Mouse (Mus musculus): Measurements from ENCODE around the gene Nudcd3. TPM values are rescaled to one million over a fixed set of nuclear protein-coding genes. Genes with fewer than 3 reads are reported as not detected.

Nudcd3 gene
- polyA plus RNA-seq, 1 experiment, result 67.1 TPM

DNA sequence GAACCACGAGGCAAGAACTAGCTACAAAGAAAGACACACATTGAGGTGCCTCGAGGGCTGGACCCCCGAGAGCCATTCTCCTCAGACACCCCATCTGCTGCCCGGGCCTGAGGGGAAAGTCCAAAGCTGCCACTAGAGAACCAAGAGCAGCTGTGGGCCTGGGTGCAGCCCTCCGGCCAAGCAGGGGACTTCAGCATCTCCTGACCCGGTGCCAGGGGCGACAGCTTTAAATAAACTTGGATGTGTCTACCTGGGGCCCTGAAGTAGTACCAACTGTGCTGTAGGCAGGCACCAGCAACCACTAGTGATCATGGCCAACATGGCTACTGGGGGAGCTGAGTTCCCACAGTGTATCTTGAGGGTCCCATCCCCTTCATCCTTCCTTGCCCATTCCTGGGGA is 137.2 kb downstream of the Nudcd3 start:
- H3K27me3 ChIP-seq (ENCODE audit: control insufficient read depth, insufficient read depth, insufficient read length), result peaks cover 88% of the 10 kb centered on the region
- H3K4me2 ChIP-seq (ENCODE audit: low read depth), result no peak overlapping the region
- no peaks in the 10 kb centered on the region for H3K79me2 ChIP-seq (ENCODE audit: control insufficient read depth, insufficient read depth)
- H3K36me3 ChIP-seq (ENCODE audit: control insufficient read depth, insufficient read depth), result no peaks in the 10 kb centered on the region
- no peak overlapping the region for H3ac ChIP-seq (ENCODE audit: control insufficient read depth, insufficient read length)
- TF ChIP-seq REST (IDR thresholded peaks at IDR 0.05; ENCODE audit: insufficient read depth, insufficient read length) (no peak), E2F4 (IDR thresholded peaks at IDR 0.05; ENCODE audit: insufficient read depth) (no peak), POLR2AphosphoS2 (IDR thresholded peaks at IDR 0.05; ENCODE audit: insufficient read length, low read depth) (no peak), CEBPB (IDR thresholded peaks at IDR 0.05; ENCODE audit: insufficient read depth, poor library complexity, severe bottlenecking) (no peak), MYOG (IDR thresholded peaks at IDR 0.05; ENCODE audit: control insufficient read depth in 1 of 3, insufficient read depth in 1 of 3, insufficient read length in 2 of 3, low read depth in 2 of 3) (no peak), TCF3 (IDR thresholded peaks at IDR 0.05; ENCODE audit: insufficient read length, low read depth) (no peak), MAX (IDR thresholded peaks at IDR 0.05; ENCODE audit: low read depth) (no peak), USF1 (IDR thresholded peaks at IDR 0.05; ENCODE audit: low read depth) (no peak), TCF12 (IDR thresholded peaks at IDR 0.05; ENCODE audit: insufficient read depth, poor library complexity, severe bottlenecking) (no peak), MYOD1 (IDR thresholded peaks at IDR 0.05; ENCODE audit: control insufficient read depth in 1 of 3, insufficient read length in 2 of 3, low read depth in 2 of 3) (no peak), SRF (IDR thresholded peaks at IDR 0.05; ENCODE audit: control insufficient read depth, insufficient read length, low read depth) (no peak), POLR2A (IDR thresholded peaks at IDR 0.05; ENCODE audit: insufficient read length, low read depth) (no peak)
- H3K4me3 ChIP-seq, result no peak overlapping the region

- no peak overlapping the region for H3ac ChIP-seq (ENCODE audit: control insufficient read depth, insufficient read length)
- TF ChIP-seq TCF12 (IDR thresholded peaks at IDR 0.05; ENCODE audit: insufficient read depth, poor library complexity, severe bottlenecking), result no peak
- no peak for TF ChIP-seq USF1 (IDR thresholded peaks at IDR 0.05; ENCODE audit: low read depth)
- TF ChIP-seq TCF3 (IDR thresholded peaks at IDR 0.05; ENCODE audit: insufficient read length, low read depth), result no peak
- TF ChIP-seq SRF (IDR thresholded peaks at IDR 0.05; ENCODE audit: control insufficient read depth, insufficient read length, low read depth), result no peak
- TF ChIP-seq POLR2AphosphoS2 (IDR thresholded peaks at IDR 0.05; ENCODE audit: insufficient read length, low read depth), result no peak
- no peak for TF ChIP-seq MYOG (IDR thresholded peaks at IDR 0.05; ENCODE audit: control insufficient read depth in 1 of 3, insufficient read depth in 1 of 3, insufficient read length in 2 of 3, low read depth in 2 of 3)
- TF ChIP-seq POLR2A (IDR thresholded peaks at IDR 0.05; ENCODE audit: insufficient read length, low read depth), result no peak
- no peak for TF ChIP-seq MYOD1 (IDR thresholded peaks at IDR 0.05; ENCODE audit: control insufficient read depth in 1 of 3, insufficient read length in 2 of 3, low read depth in 2 of 3)
- TF ChIP-seq CEBPB (IDR thresholded peaks at IDR 0.05; ENCODE audit: insufficient read depth, poor library complexity, severe bottlenecking), result no peak
- TF ChIP-seq MAX (IDR thresholded peaks at IDR 0.05; ENCODE audit: low read depth), result no peak
- TF ChIP-seq REST (IDR thresholded peaks at IDR 0.05; ENCODE audit: insufficient read depth, insufficient read length), result no peak
- TF ChIP-seq E2F4 (IDR thresholded peaks at IDR 0.05; ENCODE audit: insufficient read depth), result no peak
- no peak overlapping the region for H3K4me3 ChIP-seq
- no peak overlapping the region for H3K4me2 ChIP-seq (ENCODE audit: low read depth)
- H3K36me3 ChIP-seq (ENCODE audit: control insufficient read depth, insufficient read depth), result no peaks in the 10 kb centered on the region
- H3K79me2 ChIP-seq (ENCODE audit: control insufficient read depth, insufficient read depth), result no peaks in the 10 kb centered on the region
- peaks cover 81% of the 10 kb centered on the region for H3K27me3 ChIP-seq (ENCODE audit: control insufficient read depth, insufficient read depth, insufficient read length)
Measured at GRCm38 (mm10) chr11:6062329-6062728, 137.9 kb downstream of the Nudcd3 start.

GRCm38 (mm10) chr11:6061891-6062290 is 138.3 kb downstream of the Nudcd3 start:
- Histone ChIP-seq H3K27me3 (ENCODE audit: control insufficient read depth, insufficient read depth, insufficient read length) (peaks cover 76% of the 10 kb centered on the region), H3K79me2 (ENCODE audit: control insufficient read depth, insufficient read depth) (no peaks in the 10 kb centered on the region), H3K4me3 (no peak overlapping the region), H3K4me2 (ENCODE audit: low read depth) (no peak overlapping the region), H3ac (ENCODE audit: control insufficient read depth, insufficient read length) (no peak overlapping the region), H3K36me3 (ENCODE audit: control insufficient read depth, insufficient read depth) (no peaks in the 10 kb centered on the region)
- TF ChIP-seq MYOG (IDR thresholded peaks at IDR 0.05; ENCODE audit: control insufficient read depth in 1 of 3, insufficient read depth in 1 of 3, insufficient read length in 2 of 3, low read depth in 2 of 3), result no peak

- TF ChIP-seq POLR2A (IDR thresholded peaks at IDR 0.05; ENCODE audit: insufficient read length, low read depth) (no peak), USF1 (IDR thresholded peaks at IDR 0.05; ENCODE audit: low read depth) (no peak), E2F4 (IDR thresholded peaks at IDR 0.05; ENCODE audit: insufficient read depth) (no peak), POLR2AphosphoS2 (IDR thresholded peaks at IDR 0.05; ENCODE audit: insufficient read length, low read depth) (no peak), MYOD1 (IDR thresholded peaks at IDR 0.05; ENCODE audit: control insufficient read depth in 1 of 3, insufficient read length in 2 of 3, low read depth in 2 of 3) (no peak), TCF3 (IDR thresholded peaks at IDR 0.05; ENCODE audit: insufficient read length, low read depth) (no peak), SRF (IDR thresholded peaks at IDR 0.05; ENCODE audit: control insufficient read depth, insufficient read length, low read depth) (no peak), MAX (IDR thresholded peaks at IDR 0.05; ENCODE audit: low read depth) (no peak), REST (IDR thresholded peaks at IDR 0.05; ENCODE audit: insufficient read depth, insufficient read length) (no peak), TCF12 (IDR thresholded peaks at IDR 0.05; ENCODE audit: insufficient read depth, poor library complexity, severe bottlenecking) (no peak), MYOG (IDR thresholded peaks at IDR 0.05; ENCODE audit: control insufficient read depth in 1 of 3, insufficient read depth in 1 of 3, insufficient read length in 2 of 3, low read depth in 2 of 3) (no peak), CEBPB (IDR thresholded peaks at IDR 0.05; ENCODE audit: insufficient read depth, poor library complexity, severe bottlenecking) (no peak)
- Histone ChIP-seq H3K4me3 (no peak overlapping the region), H3K4me2 (ENCODE audit: low read depth) (no peak overlapping the region), H3K27me3 (ENCODE audit: control insufficient read depth, insufficient read depth, insufficient read length) (peaks cover 53% of the 10 kb centered on the region), H3K36me3 (ENCODE audit: control insufficient read depth, insufficient read depth) (no peaks in the 10 kb centered on the region), H3K79me2 (ENCODE audit: control insufficient read depth, insufficient read depth) (no peaks in the 10 kb centered on the region), H3ac (ENCODE audit: control insufficient read depth, insufficient read length) (no peak overlapping the region)
Measured at GRCm38 (mm10) chr11:6059162-6059561, 141.1 kb downstream of the Nudcd3 start.

Other genes with a start within 250 kb of the Nudcd3 start
- 89.7 TPM for gene Ykt6, start 244.7 kb downstream of the Nudcd3 start, polyA plus RNA-seq (2012; fragmentation: generic; extraction: Trizol)
- gene Camk2b, start 134.1 kb downstream of the Nudcd3 start, polyA plus RNA-seq (2012; fragmentation: generic; extraction: Trizol), result 1.5 TPM
- gene A730071L15Rik, start 386 bp downstream of the Nudcd3 start, polyA plus RNA-seq (2012; fragmentation: generic; extraction: Trizol), result 0.07 TPM
- gene Npc1l1, start 29.7 kb upstream of the Nudcd3 start, polyA plus RNA-seq (2012; fragmentation: generic; extraction: Trizol), result 0.07 TPM
- 55.7 TPM for gene Ddx56, start 67.4 kb upstream of the Nudcd3 start, polyA plus RNA-seq (2012; fragmentation: generic; extraction: Trizol)
- gene Tmed4, start 74.5 kb upstream of the Nudcd3 start, polyA plus RNA-seq (2012; fragmentation: generic; extraction: Trizol), result 66.9 TPM
- 127 TPM for gene Ogdh, start 91.2 kb upstream of the Nudcd3 start, polyA plus RNA-seq (2012; fragmentation: generic; extraction: Trizol)
- 37.1 TPM for gene Zmiz2, start 188.7 kb upstream of the Nudcd3 start, polyA plus RNA-seq (2012; fragmentation: generic; extraction: Trizol)
- gene Ppia, start 215.0 kb upstream of the Nudcd3 start, polyA plus RNA-seq (2012; fragmentation: generic; extraction: Trizol), result 3,065 TPM
- 175 TPM for gene H2afv, start 244.0 kb upstream of the Nudcd3 start, polyA plus RNA-seq (2012; fragmentation: generic; extraction: Trizol)

All from myocyte (in vitro differentiated cells).